Mouse (Mus musculus): ENCODE measurements around the gene Rabep2.

The Rabep2 gene

DNA sequence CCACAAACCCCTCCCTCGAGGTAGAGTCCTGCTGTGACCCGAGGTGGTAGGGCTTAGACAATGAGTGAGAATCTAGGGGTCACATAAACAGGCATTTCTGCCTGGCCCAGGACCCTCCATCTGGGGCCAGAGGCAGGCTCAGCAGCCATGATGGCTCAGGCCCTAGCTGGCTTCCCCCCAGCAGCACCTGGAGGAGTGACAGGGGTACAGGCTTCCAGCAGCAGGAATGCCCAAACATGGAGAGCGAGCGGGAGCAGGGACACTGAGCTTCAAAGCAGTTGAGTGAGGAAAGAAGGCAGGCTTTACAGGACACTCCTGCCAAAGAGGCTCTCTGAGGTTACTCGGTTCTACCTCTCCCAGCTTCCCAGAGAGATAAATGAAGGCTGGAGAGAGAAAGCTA is 36.3 kb downstream of the Rabep2 start:
- no peak for DNase-seq (ENCODE audit: low read depth, low spot score)
- H3K27me3 ChIP-seq (ENCODE audit: control insufficient read depth, insufficient read depth, low read length, poor library complexity, severe bottlenecking): no peaks in the 10 kb centered on the region

GRCm38 (mm10) chr7:126465246-126466030 is 36.9 kb downstream of the Rabep2 start:
- no peaks in the 10 kb centered on the region for H3K27me3 ChIP-seq (ENCODE audit: control insufficient read depth, insufficient read depth, low read length, poor library complexity, severe bottlenecking)
- peaks cover 5% of the 10 kb centered on the region for H3K36me3 ChIP-seq (ENCODE audit: control insufficient read depth, insufficient read depth, low read length, poor library complexity, severe bottlenecking)
- DNase-seq (ENCODE audit: low read depth, low spot score): no peak

More for the DNA sequence above, 36.3 kb downstream of the Rabep2 start:
- H3K36me3 ChIP-seq (ENCODE audit: control insufficient read depth, insufficient read depth, low read length, poor library complexity, severe bottlenecking): peaks cover 5% of the 10 kb centered on the region

DNA sequence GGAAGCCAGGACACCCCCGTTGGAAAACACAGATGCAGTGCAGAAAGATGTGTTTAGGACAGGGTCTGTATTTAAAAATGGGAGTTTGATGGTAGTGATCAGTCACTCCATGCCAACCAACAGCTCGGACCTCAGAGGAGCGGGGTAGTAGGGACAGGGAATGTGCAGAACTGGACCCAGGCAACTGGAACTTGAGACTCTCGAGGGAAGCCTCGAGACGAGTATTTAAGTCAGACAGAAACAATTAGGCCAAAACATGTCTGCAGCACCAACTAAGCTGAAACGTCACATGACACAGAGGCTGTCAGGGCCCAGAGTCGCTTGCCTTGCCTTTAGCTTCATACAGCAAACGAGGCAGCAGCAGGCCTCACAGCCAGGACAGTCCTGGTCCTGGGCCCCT is 37.6 kb downstream of the Rabep2 start:
- no peaks in the 10 kb centered on the region for H3K27me3 ChIP-seq (ENCODE audit: control insufficient read depth, insufficient read depth, low read length, poor library complexity, severe bottlenecking)
- DNase-seq (ENCODE audit: low read depth, low spot score): no peak
- peaks cover 5% of the 10 kb centered on the region for H3K36me3 ChIP-seq (ENCODE audit: control insufficient read depth, insufficient read depth, low read length, poor library complexity, severe bottlenecking)

DNA sequence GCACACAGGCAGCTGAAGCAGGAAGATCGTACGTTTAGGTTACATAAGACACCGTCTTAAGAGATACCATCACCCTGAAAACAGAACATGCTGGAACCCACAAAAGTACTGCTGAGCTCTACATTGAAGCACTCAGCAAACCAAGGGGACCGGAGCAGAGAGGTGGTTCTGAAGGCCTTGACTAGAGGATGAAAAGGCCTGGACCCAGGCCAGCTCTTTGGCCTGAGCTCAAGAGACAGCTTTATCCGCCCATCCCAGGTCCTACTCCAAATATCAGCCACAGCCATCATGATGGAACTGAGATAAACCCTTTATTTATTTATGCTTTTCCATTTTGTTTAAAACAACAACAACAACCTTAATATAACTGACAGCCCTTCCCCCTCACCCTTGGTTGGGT is 38.1 kb downstream of the Rabep2 start:
- Histone ChIP-seq H3K36me3 (ENCODE audit: control insufficient read depth, insufficient read depth, low read length, poor library complexity, severe bottlenecking) (peaks cover 5% of the 10 kb centered on the region), H3K27me3 (ENCODE audit: control insufficient read depth, insufficient read depth, low read length, poor library complexity, severe bottlenecking) (no peaks in the 10 kb centered on the region)
- no peak for DNase-seq (ENCODE audit: low read depth, low spot score)

GRCm38 (mm10) chr7:126467271-126467670 is 38.7 kb downstream of the Rabep2 start:
- peak; percentile 80 for DNase-seq (ENCODE audit: low read depth, low spot score)
- H3K36me3 ChIP-seq (ENCODE audit: control insufficient read depth, insufficient read depth, low read length, poor library complexity, severe bottlenecking): peaks cover 5% of the 10 kb centered on the region

GRCm38 (mm10) chr7:126467834-126468627 is 39.5 kb downstream of the Rabep2 start:
- Histone ChIP-seq H3K36me3 (ENCODE audit: control insufficient read depth, insufficient read depth, low read length, poor library complexity, severe bottlenecking) (peaks cover 5% of the 10 kb centered on the region), H3K27me3 (ENCODE audit: control insufficient read depth, insufficient read depth, low read length, poor library complexity, severe bottlenecking) (no peaks in the 10 kb centered on the region)
- DNase-seq (ENCODE audit: low read depth, low spot score): no peak

More at GRCm38 (mm10) chr7:126467271-126467670, 38.7 kb downstream of the Rabep2 start:
- H3K27me3 ChIP-seq (ENCODE audit: control insufficient read depth, insufficient read depth, low read length, poor library complexity, severe bottlenecking): no peaks in the 10 kb centered on the region

DNA sequence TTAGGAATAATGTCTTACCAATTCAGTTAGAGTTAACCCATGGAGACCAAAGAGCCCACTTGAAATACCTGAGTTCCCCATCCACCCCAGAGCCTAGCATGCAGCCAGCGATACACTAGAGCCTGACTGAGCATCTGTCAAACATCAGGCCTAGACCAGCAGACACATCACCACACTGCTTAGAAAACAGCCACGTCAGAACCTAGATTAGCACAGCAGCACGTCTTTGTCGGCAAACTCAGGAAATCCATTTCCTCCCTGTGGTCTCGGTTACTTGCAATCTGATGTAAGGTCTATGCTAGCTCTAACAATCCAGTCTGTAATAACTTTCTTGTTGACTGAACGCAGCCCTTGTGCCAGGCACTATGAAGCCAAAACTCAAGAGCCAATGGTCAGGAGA is 41.5 kb downstream of the Rabep2 start:
- Histone ChIP-seq H3K36me3 (ENCODE audit: control insufficient read depth, insufficient read depth, low read length, poor library complexity, severe bottlenecking) (peaks cover 5% of the 10 kb centered on the region), H3K27me3 (ENCODE audit: control insufficient read depth, insufficient read depth, low read length, poor library complexity, severe bottlenecking) (no peaks in the 10 kb centered on the region)
- peak; percentile 68 for DNase-seq (ENCODE audit: low read depth, low spot score)

- peaks cover 5% of the 10 kb centered on the region for H3K36me3 ChIP-seq (ENCODE audit: control insufficient read depth, insufficient read depth, low read length, poor library complexity, severe bottlenecking)
- DNase-seq (ENCODE audit: low read depth, low spot score): no peak
- H3K27me3 ChIP-seq (ENCODE audit: control insufficient read depth, insufficient read depth, low read length, poor library complexity, severe bottlenecking): no peaks in the 10 kb centered on the region
These were observed 42.8 kb downstream of the Rabep2 start for GRCm38 (mm10) chr7:126471361-126471760.

DNA sequence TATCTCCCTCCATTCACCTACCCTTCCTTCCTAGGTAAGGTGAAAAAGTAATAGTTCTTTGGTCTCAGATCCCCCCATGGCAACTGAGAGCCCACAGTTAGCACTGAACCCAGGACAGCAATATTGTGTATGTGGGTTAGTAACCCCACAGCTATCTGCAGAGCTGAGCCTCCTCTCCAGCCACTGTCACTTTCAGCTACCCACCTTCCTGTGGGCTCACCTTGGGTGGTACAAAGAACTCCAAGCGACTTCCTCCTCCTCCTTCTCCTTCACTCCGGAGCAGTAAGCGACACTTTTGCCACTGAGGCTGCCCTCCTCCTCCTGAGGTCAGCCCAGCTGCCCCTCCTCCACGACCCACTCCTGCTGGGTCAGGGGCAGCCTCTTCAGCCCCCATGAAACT is 43.3 kb downstream of the Rabep2 start:
- Histone ChIP-seq H3K36me3 (ENCODE audit: control insufficient read depth, insufficient read depth, low read length, poor library complexity, severe bottlenecking) (peaks cover 5% of the 10 kb centered on the region), H3K27me3 (ENCODE audit: control insufficient read depth, insufficient read depth, low read length, poor library complexity, severe bottlenecking) (no peaks in the 10 kb centered on the region)
- DNase-seq (ENCODE audit: low read depth, low spot score): no peak

- peak; percentile 61 for DNase-seq (ENCODE audit: low read depth, low spot score)
- H3K36me3 ChIP-seq (ENCODE audit: control insufficient read depth, insufficient read depth, low read length, poor library complexity, severe bottlenecking): peaks cover 3% of the 10 kb centered on the region; the same call in 1 of the 2 replicates
- no peaks in the 10 kb centered on the region for H3K27me3 ChIP-seq (ENCODE audit: control insufficient read depth, insufficient read depth, low read length, poor library complexity, severe bottlenecking)
These were observed 43.7 kb downstream of the Rabep2 start for GRCm38 (mm10) chr7:126472306-126472705.

GRCm38 (mm10) chr7:126472713-126473112 is 44.2 kb downstream of the Rabep2 start:
- Histone ChIP-seq H3K36me3 (ENCODE audit: control insufficient read depth, insufficient read depth, low read length, poor library complexity, severe bottlenecking) (peaks cover 2% of the 10 kb centered on the region; the same call in 1 of the 2 replicates), H3K27me3 (ENCODE audit: control insufficient read depth, insufficient read depth, low read length, poor library complexity, severe bottlenecking) (no peaks in the 10 kb centered on the region)
- no peak for DNase-seq (ENCODE audit: low read depth, low spot score)

DNA sequence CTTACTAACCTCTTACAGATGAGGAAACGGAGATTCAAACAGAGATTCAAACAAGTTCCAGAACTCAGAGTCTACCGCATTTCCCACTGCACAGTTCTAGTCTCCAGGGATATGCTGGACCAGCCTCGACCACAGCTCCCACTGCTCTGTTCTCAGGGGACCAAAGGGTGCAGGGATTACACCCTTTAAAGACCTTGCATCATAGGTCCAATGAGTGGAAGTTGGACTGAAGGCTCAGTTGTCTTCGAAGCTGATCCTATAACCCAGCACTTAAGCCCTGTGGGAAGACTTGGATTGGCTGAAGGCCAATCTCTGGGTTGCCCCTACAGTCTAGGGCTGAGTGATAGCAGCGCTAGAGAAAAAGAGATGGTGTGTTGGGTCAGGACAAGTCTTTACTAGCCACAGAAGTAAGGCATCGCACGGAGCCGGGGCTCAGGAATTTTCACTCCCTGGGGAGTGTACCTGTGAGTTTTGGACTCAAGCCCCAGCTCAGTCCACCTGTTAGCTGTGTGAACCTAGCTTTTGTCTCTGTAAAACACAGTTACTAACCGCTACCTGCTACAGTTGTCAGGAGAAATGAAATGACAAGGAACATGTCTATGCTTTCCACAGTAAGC is 45.0 kb downstream of the Rabep2 start:
- Histone ChIP-seq H3K27me3 (ENCODE audit: control insufficient read depth, insufficient read depth, low read length, poor library complexity, severe bottlenecking) (no peaks in the 10 kb centered on the region), H3K36me3 (ENCODE audit: control insufficient read depth, insufficient read depth, low read length, poor library complexity, severe bottlenecking) (no peaks in the 10 kb centered on the region; the same call in 1 of the 2 replicates)
- DNase-seq (ENCODE audit: low read depth, low spot score): no peak

GRCm38 (mm10) chr7:126474486-126474955 is 46.0 kb downstream of the Rabep2 start:
- H3K27me3 ChIP-seq (ENCODE audit: control insufficient read depth, insufficient read depth, low read length, poor library complexity, severe bottlenecking): no peaks in the 10 kb centered on the region
- DNase-seq (ENCODE audit: low read depth, low spot score): peak; percentile 18
- no peaks in the 10 kb centered on the region; the same call in 1 of the 2 replicates for H3K36me3 ChIP-seq (ENCODE audit: control insufficient read depth, insufficient read depth, low read length, poor library complexity, severe bottlenecking)

GRCm38 (mm10) chr7:126474993-126475581 is 46.5 kb downstream of the Rabep2 start, which contains the start of gene Sh2b1:
Gene Sh2b1, minus strand, starts transcription at chr7:126475424.
- Histone ChIP-seq H3K36me3 (ENCODE audit: control insufficient read depth, insufficient read depth, low read length, poor library complexity, severe bottlenecking) (no peaks in the 10 kb centered on the region; the same call in 1 of the 2 replicates), H3K27me3 (ENCODE audit: control insufficient read depth, insufficient read depth, low read length, poor library complexity, severe bottlenecking) (no peaks in the 10 kb centered on the region)
- DNase-seq (ENCODE audit: low read depth, low spot score): peak; percentile 93
